Mouse (Mus musculus): ENCODE measurements around the gene Sparcl1.

Gene Sparcl1

DNA sequence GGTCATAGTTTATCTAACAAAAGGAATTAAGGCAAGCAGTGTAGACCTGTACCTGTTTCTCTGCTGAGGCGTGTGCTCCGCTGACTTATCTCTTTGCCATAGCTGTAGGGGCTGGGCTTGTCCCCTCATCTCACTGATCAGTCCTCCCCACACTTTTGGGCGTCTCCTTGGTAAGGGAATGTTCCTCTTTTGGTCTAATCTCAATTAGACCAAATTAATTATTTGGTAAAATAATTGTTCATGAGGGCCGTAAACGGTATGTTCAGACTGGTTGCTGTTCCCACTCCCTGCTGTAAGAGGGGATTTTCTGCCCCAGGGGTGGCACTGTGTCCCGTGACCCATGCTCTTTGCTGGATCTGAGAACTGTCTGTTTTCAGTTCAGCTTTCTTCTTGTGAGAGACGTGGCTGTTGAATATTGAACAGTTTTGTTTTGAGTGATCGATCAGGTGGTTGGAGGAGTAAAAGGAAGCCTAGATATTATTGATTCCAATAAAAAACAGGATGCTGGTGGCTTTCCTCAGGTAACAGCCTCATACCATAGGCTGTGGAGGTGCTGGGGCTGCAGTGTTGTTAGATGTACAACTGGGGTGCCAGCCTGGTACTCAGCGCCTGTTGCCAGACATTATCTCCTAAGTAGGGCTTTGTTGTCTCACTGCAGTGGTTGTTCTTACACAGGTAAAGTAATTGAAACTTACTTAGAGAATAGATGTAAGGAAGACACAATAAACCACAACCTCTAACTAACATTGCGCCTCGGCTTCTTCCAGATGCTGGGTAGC, 50.6 kb downstream of the Sparcl1 start:
- no peak for DNase-seq (ENCODE audit: low spot score in 2 of 2)

DNA sequence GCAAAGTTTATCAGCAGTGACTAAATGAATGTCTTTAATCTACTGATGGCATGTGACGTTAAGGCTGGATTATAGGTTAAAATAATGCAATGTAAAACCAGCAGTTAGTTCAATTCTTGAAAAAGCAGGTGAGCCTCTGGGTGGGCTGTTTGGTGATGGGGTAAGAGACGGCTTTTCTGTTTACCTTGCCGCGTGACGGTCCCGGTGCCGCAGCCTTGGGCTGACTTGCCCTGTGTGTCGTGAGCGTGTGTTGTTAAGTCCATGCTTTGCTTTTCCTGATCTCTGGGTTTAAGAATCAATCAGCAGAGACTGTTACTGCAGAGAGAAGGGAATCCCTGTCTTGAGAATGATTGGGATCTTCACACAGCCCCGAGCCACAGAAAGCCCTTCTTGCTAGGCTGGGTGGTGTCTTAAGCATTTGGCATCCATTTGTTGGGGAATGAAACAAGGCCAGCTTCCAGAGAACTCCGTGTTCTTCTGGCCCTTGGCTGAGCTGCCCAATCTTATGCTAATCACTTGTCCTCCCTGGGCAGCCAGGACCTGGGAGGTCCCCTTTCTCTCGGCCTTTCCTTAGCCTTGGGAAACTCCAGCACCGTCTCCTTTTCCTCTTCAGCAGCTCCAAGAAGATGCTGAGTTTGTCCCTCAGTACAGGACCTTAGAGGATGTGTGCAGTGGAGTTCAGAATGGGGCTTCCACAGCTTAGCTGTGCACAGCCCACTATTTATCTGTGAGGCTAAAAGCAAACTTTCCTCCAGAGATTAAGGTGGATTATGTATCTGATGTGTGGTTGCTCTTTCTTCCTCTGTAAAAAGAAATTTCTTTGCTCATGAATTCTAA, 51.4 kb downstream of the Sparcl1 start:
- no peak for DNase-seq (ENCODE audit: low spot score in 2 of 2)

DNA sequence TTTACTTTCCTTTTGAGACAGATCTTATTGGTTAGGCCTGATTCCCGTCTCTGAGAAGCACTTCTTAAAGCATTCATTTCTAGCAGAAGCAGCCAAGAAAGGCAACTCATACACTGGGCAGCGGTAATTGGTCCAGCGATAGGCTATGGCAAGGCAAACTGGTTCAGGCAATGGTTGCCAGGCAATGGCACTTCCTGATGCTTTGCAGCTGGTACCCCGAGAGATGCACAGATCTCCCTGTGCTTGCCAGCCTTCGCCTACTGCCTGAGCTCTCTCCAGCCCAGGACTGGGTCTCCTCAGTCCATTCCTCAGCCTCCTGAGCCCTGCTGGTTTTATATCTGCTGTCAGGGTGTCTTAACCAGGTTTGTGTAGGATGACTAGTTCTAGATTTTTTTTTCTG, 53.1 kb downstream of the Sparcl1 start:
- no peak for DNase-seq (ENCODE audit: low spot score in 2 of 2)

DNA sequence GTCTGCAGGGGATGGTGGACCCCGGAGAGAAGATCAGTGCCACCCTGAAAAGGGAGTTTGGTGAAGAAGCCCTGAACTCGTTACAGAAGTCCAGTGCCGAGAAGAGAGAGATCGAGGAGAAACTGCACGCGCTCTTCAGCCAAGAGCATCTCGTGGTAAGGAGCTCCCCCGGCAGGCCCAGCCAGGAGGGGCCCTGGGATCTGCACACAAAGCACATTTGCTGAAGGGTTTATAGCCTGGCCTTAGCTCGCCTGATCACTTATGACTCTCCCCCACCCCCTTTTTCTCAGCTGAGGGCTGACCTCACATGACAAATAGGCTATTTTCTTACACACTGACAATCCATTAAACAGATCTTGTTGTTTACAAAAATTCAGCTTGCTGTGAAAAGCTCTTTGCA, 53.9 kb downstream of the Sparcl1 start:
- no peak for DNase-seq (ENCODE audit: low spot score in 2 of 2)

DNA sequence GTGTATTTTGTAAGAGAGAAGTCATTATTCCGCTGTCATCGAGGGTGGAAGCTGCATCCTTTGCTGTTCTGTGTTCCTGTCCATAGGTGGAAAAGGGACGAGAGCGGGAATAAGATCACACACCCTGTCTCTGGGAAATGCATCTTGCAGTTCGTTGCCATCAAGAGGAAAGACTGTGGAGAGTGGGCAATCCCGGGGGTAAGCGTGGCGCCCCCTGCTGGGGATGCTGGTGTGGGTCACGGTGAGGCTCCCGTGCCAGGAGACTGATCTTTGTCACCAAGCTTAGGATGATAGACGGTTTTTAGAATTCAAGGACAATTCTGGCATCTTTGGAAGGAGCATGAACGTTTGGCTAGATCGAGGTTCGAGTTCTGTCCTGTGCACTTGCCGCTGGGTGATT, 55.5 kb downstream of the Sparcl1 start:
- DNase-seq (ENCODE audit: low spot score in 2 of 2), result no peak

DNA sequence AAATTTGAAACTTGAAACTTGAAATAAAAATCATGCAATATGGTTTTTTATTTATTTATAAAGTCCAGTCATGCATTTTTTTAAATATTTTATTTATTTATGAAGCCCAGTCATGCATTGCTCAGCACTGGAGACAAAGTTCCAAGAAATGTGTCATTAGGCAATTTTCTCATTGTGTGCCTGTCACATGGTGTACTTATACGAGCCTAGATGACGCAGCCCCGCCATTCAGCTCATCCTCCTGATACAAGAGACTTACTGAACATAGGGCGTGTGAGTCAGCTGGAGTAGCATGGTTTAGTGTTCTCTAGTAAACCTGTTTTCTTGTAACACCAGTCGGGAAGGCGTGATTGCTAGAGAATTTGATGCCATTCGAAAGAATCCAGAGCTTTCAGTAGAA, 57.2 kb downstream of the Sparcl1 start:
- DNase-seq (ENCODE audit: low spot score in 2 of 2), result no peak

DNA sequence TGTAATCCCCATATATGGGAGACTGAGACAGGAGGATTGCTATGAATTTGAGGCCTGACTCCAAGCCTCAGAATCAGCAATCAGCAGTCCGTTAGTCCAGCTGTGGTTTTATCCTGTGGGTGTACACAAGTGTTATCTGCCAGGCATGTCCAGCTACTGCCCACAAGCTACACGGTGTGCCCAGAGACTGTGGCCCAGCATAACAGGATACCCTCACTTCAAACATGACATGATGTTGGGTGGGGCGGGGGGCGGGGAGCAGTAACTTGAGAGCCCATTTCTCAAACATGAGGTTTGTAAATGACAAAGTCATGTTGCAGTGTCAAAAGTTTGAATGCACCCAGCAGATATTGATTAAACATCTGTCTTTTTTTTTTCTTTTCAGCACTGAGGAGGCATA, 57.7 kb downstream of the Sparcl1 start:
- DNase-seq (ENCODE audit: low spot score in 2 of 2), result no peak

DNA sequence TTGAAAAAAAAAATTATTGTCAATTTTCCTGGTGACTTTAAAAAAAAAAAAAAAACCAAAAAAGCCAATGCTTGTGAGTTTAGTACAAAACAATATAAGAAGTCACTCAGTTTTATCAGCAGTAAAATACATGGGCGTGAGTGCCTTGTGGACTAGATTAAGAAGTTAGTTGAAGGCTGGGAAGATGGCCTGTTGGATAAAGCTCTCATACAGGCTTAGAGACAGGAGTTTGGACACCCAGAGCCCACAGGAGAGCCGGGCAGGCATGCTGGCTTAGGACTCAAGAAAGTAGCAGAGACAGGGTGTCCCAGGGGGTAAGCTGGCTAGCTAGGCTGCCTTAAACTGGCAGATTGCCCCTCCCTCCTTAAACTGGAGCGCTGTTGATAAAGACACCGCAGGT, 58.6 kb downstream of the Sparcl1 start:
- DNase-seq (ENCODE audit: low spot score in 2 of 2), result no peak

DNA sequence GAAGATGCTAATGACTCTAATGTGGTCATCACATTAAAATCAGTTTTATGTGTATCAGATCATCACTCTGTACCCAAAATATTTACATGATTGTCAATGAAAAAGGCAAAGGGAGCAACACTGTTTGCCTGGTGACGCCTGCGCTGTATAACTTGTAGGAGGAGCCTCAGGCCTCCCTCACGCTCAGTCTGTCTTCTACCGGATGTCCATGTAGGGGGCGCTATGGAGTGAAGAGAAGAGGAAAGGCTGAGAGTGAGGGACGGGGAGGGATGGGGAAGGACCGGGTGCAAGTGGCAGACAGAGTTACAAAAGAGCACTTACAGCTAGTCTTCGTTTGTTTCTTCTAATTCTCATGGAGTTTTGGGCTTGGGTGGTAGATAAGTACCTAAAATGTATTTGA, 60.6 kb downstream of the Sparcl1 start:
- DNase-seq (ENCODE audit: low spot score in 2 of 2), result no peak

DNA sequence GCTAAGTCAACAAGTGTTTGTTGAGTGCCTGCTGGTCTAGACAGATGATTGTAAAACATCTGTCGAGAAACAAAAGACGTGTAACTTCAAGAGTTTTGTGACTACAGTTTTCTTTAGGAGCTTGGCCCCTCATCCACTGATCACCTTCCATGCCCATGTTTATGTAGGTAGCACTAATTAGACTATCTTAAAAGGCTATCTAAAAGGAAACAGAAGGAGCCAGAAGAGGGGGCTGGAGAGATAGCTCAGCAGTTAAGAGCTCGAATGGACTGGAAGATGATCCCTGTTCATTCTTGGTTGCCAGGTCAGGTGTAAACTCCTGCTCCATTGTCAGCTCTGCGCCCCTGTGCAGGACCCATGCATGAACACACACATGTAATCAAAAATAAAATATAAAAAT, 65.4 kb downstream of the Sparcl1 start:
- no peak for DNase-seq (ENCODE audit: low spot score in 2 of 2)

DNA sequence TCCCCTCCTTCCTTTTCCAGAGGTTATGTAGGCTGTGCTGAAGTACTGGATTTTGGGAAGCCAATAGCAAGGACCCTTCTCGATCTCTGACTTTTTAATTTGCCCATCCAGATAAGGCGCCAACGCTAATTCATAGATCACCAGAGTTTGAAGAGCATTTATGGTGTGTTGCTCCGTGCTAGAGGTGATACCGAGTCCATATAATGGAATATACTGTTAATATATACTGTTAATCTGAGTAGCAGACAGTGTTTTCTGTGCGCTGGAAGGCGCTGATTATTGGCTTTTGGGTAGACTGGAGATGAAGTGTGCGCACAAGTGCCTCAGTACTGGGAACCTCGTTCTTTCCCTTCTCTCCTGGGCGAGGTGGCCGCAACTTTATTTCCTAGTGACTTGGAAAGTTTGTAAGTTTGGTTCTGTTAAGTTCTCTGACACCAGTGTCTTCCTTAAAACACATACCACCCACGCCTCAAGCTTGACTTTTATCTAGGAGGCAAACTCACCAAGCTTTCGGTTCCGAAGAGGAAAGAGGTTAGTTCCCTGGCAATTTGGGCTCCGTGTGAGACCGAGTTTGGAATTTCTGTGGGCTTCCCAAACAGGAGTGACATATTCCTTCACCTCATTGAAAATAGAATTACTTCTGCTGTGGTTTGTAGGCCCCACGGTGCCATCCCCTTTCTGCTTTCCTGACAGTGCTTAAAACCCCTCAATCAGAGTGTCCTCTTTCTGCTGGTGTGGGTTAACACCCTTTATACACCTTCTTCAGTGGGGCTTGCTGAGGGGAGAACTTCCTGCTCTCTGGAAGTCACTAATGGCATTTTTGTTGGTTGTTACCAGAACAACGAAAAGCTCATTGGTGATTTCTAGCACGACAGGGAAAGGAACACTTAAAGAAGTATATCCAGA, 66.1 kb downstream of the Sparcl1 start:
- no peak for DNase-seq (ENCODE audit: low spot score in 2 of 2)

DNA sequence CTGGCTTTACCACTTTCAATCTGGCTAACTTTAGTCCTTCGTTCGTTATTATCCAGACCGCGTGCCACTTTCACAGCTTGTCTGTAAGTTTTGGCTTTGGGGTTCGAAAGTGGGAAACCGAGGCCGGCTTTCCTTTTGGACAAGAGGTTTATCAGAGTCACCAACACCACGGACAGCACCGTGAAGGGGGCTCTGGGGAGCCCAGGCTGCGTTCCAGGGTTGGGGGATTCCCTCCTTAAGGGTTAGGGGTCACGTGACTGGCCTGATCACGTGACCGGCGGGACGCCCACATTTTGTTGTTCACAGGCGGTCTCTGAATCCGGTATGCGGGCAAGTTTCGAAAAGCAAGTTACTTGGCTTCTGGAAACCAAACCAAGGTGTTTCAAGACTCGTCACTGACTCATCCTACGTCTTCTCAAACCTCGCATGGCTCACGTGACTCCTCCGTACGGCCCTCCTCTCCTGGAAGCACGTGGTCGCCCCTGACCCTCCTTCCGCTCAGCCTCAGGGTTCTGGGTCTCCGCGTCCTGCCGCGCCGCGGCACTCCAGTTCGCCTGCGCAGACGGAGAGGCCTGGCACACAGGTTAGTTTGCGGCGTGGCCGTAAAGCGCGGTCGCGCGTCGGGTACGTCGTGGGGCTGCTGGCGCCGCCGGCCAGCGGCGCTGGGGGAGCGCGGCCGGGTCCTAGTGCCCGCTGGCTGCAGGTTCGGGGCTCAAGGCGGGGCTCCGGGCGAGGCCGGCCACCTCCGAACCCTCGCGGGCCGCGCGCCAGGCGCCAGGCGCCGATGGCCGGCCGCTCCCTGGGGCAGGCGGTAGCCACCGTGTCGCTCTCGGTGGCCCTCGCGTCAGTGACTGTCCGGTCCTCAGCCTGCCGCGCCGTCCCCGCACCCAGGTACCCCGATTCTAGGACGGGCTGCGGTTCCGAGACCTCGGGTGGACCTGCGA, 67.0 kb downstream of the Sparcl1 start, which contains the start of gene Nudt9:
Gene Nudt9 (plus strand): TSS at position 51 of the 944 bp plus-strand sequence.
- DNase-seq (ENCODE audit: low spot score in 2 of 2), result peak; percentile 96 to 97

DNA sequence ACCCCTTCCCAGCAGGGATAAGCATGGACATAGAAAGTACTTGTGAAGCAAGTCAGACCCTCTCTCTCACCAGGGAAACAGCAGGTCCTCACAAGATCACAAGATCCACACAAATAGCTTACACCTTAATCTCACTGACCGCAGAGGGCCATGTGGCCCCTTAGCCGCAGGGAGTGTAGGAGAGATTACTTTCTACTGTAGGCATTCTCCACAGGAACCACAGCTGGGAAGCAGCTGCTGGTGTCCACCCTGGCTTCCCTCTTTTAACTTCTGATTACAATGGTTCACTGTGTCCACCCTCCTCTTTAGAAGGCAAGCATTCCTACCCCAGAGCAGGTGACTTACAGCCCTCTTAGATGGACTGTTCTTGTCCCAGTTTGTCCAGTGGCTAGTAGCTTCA, 69.8 kb downstream of the Sparcl1 start:
- no peak for DNase-seq (ENCODE audit: low spot score in 2 of 2)

DNA sequence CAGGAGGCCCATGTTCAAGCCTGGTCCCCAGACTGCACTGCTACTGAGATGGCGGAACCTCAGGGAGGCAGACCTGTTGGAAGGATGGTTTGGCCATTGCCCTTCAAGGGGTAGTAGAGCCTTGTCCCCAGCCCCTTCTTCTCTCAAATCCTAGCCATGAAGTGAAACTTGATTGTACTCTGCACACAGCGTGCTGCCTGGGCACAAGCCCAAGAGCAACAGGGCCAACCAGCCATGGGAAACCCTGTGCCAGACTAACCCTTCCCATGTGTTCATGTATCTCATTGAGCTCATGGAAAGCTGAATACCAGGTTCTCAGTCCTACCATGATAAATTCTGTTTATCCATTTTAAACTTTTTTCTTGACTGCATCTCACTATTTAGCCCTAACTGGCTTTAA, 70.6 kb downstream of the Sparcl1 start:
- no peak for DNase-seq (ENCODE audit: low spot score in 2 of 2)

DNA sequence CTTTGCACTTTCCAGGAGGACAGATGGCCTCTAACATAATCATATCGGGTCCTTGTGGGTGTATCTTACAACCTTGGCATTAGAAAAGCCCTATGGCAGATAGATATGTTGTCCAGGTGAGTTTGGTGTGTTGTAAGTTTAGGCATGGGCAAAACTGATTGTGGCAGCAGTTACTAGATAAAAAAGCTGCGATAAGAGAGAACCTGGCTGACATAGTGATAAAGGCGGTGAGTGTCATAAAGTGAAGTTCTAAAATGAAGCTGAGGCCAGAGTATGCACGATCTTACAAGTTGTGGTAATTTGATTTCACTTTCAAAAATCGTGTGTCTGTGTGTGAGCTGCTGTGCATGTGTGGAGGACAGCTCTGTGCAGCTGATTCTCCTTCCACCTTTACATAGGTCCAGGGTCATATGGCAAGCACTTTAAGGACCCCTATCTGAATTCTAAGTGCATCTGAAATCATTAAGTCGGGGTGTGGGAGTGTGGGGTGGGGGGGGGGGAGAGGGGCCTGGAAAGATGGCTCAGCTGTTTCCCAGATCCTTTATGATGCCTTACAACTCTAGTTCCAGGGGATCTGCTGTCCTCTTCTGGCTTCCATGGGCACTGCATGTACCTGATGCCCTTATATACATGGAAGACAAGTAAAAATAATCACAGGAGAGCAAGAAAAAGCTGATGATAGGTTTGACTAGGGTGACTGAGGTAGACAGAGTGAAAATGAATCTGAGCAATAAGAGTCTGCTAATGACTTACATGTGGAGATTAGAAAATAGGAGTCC, 74.2 kb downstream of the Sparcl1 start:
- DNase-seq (ENCODE audit: low spot score in 2 of 2), result no peak

DNA sequence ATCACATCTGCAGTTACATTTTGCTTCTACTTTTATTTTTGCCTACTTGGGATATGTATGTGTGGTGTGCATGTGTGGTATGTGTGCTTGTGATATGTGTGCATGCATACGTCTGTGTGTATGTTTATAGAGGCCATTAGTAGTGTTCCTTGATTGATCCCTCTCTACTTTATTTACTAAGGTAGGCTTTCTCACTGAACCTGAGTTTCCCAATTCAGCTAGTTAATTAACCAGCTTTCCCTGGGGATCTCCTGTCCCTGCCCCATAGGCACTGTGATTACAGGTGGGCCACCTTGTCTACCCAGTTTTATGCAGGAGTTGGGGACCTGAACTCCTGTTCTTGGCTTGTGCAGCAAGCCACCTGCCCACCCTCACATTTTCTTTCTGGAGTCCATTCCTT, 76.8 kb downstream of the Sparcl1 start:
- no peak for DNase-seq (ENCODE audit: low spot score in 2 of 2)

DNA sequence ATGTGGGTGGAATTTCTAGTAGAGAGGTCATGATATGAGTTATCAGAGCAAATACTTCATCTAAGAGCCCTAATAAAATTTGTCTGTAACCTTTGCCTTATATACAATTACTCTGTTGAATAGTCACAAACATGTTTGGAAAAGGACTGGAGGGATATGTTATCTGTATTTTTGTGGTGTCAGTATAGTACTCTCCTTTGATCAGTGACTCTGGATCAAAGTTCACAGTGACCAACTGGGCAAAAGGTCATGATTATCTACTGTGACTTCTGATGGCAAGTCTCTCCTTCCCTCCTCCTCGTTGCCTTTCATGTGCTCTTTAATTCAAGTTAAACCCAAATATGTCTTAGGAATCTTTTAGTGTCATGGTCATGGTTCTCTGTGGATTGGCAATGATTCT, 77.7 kb downstream of the Sparcl1 start:
- DNase-seq (ENCODE audit: low spot score in 2 of 2), result no peak

DNA sequence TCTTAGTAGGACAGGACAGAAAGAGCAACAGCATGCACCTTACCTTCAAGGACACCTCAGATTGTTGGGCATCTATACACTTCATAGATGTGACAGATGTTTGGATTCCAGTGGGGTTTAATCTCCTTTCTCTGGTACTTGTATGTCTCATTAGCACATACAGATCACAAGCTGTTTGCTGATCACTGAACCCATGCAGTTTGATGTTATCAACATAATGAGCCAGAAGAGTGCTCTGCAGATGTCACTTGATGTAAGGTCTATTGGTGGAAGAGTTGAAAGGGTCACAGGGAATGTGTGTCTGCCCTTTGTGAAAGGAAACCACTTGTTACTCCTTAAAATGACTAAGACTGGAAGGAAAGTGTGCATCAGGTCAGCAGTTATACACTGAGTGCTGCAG, 78.5 kb downstream of the Sparcl1 start:
- DNase-seq (ENCODE audit: low spot score in 2 of 2), result no peak

DNA sequence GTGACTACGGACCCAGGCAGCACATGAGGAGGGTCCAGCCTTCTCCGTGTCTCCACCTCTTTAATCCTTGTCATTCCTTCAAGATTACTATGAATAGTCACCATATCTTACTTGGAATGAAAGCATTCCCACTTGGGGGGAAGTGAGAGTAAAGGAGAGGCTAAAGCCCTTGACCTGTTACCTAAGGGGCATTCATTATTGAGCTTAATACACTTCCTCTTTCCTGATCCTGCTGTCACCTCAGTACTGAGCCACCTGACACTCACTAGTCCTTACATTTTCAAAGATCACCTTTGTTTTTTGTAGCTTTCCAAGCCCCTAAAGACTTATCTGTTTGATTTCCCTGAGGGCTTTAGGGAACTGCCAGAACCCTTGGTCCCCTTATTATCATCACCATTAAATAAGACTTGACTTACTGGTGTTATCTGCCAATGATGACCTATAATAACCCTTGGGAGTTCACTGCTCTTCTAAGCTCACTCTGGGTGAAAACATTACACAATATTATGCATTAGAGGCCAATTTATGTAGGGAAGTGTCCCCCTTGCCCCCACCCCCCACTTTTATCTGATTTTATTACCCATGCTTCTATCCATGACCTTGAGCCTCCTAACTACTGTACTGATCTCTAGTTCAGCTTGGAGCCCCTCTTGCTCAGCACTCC, 81.0 kb downstream of the Sparcl1 start:
- no peak for DNase-seq (ENCODE audit: low spot score in 2 of 2)
